Mouse (Mus musculus): ENCODE data around the gene Kdm1a.

The Kdm1a gene

DNA sequence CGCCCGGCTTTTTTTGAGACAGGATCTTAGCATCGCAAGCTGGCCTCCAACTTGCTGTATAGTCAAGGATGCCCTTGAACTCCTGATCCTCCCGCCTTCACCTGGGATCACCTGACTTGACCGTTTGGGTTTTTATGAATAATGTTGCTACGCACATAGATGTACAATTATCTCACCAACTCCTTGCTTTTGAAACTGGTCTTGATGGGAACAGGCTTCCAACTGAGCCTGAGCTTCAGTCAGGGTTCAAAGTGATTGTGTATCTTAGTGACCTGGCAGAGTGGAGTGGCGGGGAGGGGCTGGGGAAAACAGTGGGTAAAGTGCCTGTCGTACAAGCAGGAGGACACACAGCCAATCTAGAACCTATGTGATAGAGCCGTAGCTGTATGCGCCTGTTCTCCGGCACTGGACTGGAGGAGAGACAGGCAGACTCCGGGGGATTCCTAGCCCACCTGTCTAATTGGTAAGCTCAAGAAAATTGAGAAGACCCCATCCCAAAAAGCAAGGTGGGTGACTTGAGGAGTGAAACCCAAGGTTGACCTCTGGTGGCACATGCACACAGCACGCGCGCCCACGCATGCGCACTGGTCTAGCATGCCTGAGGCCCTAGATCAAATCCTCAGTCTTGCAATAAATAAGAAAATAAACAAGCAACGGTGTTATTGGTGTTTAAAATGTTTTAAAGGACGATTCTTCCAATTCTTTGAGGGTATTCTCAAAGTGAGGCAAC is 3.4 kb upstream of the Kdm1a start:
- DNase-seq (ENCODE audit: low read depth in 2 of 2, low spot score in 2 of 2) = no peak

DNA sequence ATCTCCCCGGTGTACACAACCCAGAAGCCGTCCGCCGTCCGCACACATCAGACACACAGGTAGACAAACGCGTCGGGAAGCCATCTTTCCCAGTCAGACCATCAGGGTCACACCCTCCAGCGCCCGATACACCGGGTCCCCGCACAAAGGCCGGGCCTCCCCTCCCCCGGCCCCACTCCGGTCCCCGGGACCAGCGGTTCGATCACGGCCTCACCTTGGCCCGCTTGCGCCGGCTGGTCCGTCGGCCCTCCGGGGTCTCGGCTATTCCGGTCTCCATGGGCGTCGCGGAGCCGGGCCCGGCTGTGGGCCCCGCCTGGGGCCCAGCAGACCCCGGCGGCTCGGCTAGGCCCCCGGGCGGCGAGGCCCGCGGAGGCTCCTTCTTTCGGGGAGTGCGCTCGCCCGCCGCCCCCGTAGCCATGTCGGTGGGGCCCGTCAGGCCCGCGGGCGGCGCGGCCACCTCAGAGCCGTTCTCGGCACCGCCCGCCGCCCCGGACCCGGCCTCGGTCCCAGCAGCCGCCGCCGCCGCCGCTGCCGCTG is 437 bp downstream of the Kdm1a start:
- peak; percentile 34 to 50 for DNase-seq (ENCODE audit: low read depth in 2 of 2, low spot score in 2 of 2)

GRCm38 (mm10) chr4:136601476-136601875 is 1.0 kb downstream of the Kdm1a start:
- peak in 1 of 2 experiments; percentile 4 for DNase-seq (ENCODE audit: low read depth in 2 of 2, low spot score in 2 of 2)

DNA sequence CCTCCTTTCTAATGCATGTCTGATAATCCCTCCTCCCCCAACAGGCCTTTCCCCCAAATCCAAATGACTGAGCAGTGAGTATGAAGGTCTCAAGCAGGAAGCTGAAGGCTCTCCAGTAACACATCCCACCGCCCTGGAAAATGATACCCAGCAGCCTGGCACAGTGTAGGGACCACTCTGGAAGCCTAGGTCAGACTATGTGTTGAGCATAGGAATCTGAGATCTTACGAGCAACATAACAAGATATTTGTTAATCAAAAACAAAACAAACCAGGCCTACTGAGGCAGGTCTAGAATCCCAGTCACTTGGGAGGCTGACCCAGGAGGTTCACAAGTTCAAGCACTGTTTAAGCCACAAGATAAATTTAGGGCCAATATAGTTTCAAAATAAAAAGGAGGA is 2.0 kb downstream of the Kdm1a start:
- DNase-seq (ENCODE audit: low read depth in 2 of 2, low spot score in 2 of 2) = no peak

GRCm38 (mm10) chr4:136599869-136600268 is 2.7 kb downstream of the Kdm1a start:
- no peak for DNase-seq (ENCODE audit: low read depth in 2 of 2, low spot score in 2 of 2)

DNA sequence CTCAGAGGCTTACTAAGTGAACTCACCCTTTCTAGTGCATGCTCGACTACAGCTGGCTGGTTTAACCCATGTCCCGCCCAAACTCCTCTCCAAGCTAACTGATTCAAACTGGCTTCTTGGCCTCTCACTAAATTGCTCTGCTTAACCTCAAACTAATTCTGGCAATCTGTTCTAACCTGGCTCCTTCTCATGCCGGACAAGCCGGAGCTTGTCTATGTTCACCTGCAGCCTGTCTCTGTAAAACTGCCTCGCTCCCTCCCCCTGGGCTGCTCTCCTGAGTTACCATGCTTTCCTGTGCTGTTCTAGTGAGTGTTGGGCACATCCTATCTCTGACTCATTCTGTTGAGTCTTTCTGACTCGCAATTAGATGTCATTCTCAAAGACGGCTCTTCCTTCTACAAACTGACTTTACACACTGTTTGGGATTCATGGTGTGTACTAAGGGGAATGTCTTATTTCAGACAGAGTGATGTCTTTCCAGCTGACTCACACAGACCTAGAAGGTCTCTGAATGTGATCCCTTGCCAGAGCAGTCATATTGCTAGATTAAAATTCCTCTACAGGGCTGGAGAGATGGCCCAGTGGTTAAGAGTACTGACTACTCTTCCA is 4.2 kb downstream of the Kdm1a start:
- no peak for DNase-seq (ENCODE audit: low read depth in 2 of 2, low spot score in 2 of 2)

- no peak for DNase-seq (ENCODE audit: low read depth in 2 of 2, low spot score in 2 of 2)
Observed at GRCm38 (mm10) chr4:136595221-136595620, 7.3 kb downstream of the Kdm1a start.

- no peak for DNase-seq (ENCODE audit: low read depth in 2 of 2, low spot score in 2 of 2)
Observed at GRCm38 (mm10) chr4:136594006-136594405, 8.5 kb downstream of the Kdm1a start.

GRCm38 (mm10) chr4:136592111-136592510 is 10.4 kb downstream of the Kdm1a start:
- DNase-seq (ENCODE audit: low read depth in 2 of 2, low spot score in 2 of 2) = no peak

DNA sequence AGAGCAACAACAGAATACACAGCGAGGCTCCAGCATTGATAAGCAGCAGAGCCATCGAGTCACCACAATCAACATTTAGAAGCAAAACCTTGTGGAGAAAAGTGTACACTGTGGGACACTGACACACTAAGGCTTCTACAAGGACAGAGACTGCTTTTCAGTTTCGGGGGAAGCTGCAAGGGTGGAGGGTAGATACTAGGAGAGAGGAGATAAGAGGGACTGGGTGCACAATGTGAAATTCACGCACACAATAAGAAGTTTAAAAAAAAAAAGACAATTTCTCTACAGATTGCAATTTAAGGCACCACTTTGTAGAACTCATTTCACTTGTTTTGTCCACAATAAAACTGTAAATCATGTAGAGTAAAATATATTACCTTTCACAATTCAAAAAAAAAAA is 14.5 kb downstream of the Kdm1a start:
- DNase-seq (ENCODE audit: low read depth in 2 of 2, low spot score in 2 of 2) = no peak

- no peak for DNase-seq (ENCODE audit: low read depth in 2 of 2, low spot score in 2 of 2)
Observed at GRCm38 (mm10) chr4:136587221-136587827, 15.2 kb downstream of the Kdm1a start.

DNA sequence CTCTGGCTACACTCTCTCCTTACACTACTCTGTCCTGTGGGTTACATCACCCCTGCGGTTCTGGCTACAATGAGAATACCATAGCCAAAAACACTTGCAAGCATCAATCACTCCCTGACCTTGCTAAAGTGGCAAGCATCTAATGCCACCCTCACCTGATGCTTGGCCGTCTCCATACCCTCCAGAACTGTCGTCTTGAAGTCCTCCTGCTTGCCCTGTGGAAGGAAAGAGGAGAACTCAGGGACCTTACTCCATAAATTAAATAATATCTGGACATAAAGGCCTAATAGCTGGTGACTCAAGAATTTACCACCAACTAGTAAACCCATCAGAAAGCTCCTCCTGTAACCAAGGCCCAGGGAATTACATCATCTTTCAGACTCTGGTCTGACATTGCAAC is 20.6 kb downstream of the Kdm1a start:
- no peak for DNase-seq (ENCODE audit: low read depth in 2 of 2, low spot score in 2 of 2)

GRCm38 (mm10) chr4:136569998-136570397 is 32.5 kb downstream of the Kdm1a start:
- DNase-seq (ENCODE audit: low read depth in 2 of 2, low spot score in 2 of 2) = no peak

GRCm38 (mm10) chr4:136568629-136569028 is 33.9 kb downstream of the Kdm1a start:
- no peak for DNase-seq (ENCODE audit: low read depth in 2 of 2, low spot score in 2 of 2)

- DNase-seq (ENCODE audit: low read depth in 2 of 2, low spot score in 2 of 2) = no peak
Observed at GRCm38 (mm10) chr4:136562755-136563154, 39.8 kb downstream of the Kdm1a start.

- no peak for DNase-seq (ENCODE audit: low read depth in 2 of 2, low spot score in 2 of 2)
Observed at GRCm38 (mm10) chr4:136560270-136560991, 42.1 kb downstream of the Kdm1a start.

DNA sequence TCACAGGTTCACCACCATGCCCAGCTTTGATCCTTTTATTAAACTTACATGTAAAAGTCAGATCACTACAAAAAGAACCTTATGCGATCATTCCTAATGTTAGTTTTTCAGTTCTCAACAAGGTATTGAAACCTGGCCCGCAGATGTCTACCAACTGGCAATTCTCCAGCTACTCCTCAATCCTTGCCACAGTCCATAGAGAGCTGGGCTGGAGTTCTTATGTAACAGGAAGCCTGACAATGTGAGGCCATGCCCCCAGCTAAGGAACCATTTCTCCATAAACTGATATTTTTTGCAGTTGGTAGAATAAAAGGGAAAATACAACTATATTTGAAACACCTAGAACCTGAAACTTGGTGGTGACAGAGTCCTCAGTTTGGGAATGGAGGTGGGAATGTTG is 42.8 kb downstream of the Kdm1a start:
- DNase-seq (ENCODE audit: low read depth in 2 of 2, low spot score in 2 of 2) = no peak

DNA sequence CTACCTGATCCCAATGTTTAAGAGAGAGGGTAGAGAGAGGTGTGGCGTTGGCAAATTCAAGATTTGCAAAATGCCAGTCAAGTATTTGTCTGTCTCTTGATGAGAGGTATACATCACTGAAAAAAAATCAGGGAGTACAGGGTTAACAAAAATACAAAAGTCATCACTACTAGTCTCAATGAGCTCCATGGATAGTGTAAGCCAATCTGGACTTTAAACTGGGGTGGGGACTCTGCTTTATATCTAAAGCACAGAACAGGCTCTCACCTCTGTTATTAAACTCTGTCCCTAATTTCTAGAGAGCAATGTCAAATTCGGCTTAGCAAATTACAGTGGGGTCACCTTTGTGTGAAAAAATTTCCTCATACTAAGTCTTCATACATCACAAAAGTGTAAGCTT is 44.9 kb downstream of the Kdm1a start:
- DNase-seq (ENCODE audit: low read depth in 2 of 2, low spot score in 2 of 2) = no peak

- DNase-seq (ENCODE audit: low read depth in 2 of 2, low spot score in 2 of 2) = no peak
Observed at GRCm38 (mm10) chr4:136553108-136553507, 49.4 kb downstream of the Kdm1a start.

DNA sequence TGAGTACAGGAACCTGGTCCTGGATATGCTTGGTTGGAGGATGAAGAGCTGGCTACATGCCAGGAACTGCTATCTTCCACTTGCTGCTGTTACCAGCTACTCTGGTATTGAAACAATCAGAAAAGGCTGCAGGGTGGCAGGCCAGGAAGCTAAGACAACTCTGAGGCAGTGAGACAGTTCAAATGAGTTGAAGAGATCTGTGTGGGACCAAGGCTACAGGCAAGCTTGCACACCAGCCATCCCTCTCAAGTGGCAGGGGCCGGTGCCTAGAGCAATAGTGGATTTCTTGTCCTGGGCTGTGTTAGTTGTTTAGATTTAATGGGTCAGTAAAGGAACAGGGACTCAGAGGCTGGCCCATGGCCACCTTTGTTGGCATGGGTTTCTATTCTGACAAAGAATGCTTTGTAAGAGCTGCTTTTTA is 54.1 kb downstream of the Kdm1a start:
- no peak for DNase-seq (ENCODE audit: low read depth in 2 of 2, low spot score in 2 of 2)

- DNase-seq (ENCODE audit: low read depth in 2 of 2, low spot score in 2 of 2) = no peak
Observed at GRCm38 (mm10) chr4:136547721-136548120, 54.8 kb downstream of the Kdm1a start.

All from CD8-positive naive resting alpha-beta T cell, adult 2 months (primary cell).